Mouse (Mus musculus) kidney, adult 2 months (tissue): ENCODE data around the gene Sf3a2.

Source experiments
- CTCF ChIP-seq: fragments of 200-500 bp; conservative IDR thresholded peaks from 2 replicates; pipeline ENCODE4 v1.5.1; 2011; ENCODE audit warnings: low read depth, mild to moderate bottlenecking, control low read depth, low read length, moderate library complexity, mixed read lengths; ENCODE audit not compliant: insufficient read depth, insufficient read length
- POLR2A ChIP-seq: fragments of 200-500 bp; IDR thresholded peaks from one replicate; pipeline ENCODE4 v1.6.1; 2011; ENCODE audit warnings: low read depth, low read length, control low read depth

GRCm38 (mm10) chr10:80823847-80824643, 26.0 kb downstream of the Sf3a2 start:
- TF ChIP-seq POLR2A (no peak), CTCF (no peak)
